Mouse (Mus musculus): ENCODE results near the gene Tead1.

Tead1 gene

DNA sequence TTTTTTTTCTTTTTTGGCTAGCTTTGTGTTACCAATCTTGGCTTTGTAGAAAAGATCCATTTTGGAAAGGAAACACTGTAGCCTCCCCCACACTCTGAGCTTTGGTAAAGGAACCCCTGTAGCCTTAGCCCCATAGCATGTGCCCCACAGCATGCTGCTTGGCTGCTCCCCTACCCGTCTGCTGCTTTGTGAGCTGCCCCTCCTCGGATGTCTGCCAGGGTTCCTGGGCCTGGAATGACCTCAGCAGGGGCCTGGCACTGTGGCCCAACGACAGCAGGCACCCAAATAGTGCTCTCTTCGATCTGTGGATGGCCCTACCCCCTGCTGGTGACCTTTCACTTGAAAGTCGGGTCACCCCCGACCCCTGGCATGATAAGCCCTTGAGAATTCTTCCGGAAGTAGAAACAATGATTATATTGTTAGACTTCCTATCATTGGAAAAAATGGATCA, 177.0 kb downstream of the Tead1 start:
- no peak for DNase-seq (ENCODE audit: low spot score in 2 of 2)

DNA sequence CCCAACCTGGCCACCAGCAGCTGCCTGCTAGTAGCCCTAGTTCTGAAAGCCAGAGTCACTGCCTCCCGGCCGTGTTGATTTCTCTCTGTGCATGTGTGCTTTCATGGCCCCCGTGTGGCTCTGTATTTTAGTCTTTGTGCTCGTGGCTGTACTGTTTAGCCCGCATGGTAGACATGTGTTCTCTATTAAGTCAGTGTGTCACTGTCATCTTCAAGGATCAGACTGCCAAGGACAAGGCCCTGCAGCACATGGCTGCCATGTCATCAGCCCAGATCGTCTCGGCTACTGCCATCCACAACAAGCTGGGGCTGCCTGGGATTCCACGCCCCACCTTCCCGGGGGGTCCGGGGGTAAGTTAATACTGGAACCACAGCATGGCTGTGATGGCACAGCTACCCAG, 177.5 kb downstream of the Tead1 start:
- no peak for DNase-seq (ENCODE audit: low spot score in 2 of 2)

DNA sequence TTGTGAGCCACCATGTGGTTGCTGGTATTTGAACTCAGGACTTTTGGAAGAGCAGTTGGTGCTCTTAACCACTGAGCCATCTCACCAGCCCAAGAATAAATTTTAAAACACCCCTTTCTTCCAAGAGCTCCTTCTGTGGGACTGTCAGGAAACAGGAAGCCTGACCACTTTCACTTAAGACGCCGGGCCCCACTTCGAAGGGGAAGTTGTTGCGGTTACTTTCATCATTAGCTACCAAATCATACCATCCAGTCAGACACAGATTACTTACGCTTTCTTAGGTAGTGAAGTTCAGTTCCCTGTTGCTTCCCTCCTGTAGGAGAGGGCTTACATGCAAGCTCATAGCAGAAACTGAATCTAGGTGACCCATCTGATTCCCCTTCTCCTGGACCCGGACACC, 180.8 kb downstream of the Tead1 start:
- no peak for DNase-seq (ENCODE audit: low spot score in 2 of 2)

DNA sequence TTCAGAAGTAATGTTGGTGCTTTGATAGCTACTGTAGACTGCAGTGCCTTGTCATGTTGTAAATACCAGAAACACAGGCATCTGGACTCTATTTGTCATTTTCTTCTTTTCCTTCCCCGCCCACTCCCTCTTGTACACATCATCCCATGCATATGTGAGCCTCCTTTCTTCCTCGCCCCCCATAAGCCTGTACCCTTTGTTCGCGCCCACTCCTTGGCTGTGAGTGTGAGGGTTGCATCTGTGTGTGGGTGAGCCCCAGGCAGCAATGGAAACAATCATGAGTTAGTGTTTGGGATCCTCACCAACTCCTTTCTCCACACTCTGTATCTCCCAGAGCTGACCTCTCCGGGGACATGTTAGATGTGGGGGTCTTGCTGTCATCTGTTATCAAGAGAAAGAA, 183.0 kb downstream of the Tead1 start:
- no peak for DNase-seq (ENCODE audit: low spot score in 2 of 2)

DNA sequence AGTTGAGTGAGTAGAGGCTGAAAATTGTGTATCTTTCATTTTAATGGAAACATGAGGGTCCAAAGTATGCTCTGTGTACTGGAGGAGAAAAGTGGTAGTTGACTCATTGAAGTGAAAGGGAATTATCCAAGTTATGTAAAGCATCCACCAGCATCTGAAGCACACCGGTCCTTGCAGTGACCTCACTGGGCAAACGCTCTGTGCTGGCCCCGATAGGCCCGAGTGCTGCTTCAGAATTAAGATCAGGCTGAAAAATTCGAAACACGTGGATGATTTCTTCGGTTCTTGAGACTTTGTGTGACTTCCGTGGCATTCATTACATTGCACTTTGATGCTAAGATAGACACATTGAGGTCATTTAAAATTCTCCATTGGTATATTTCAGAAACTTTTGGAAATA, 185.1 kb downstream of the Tead1 start:
- DNase-seq (ENCODE audit: low spot score in 2 of 2), result no peak

DNA sequence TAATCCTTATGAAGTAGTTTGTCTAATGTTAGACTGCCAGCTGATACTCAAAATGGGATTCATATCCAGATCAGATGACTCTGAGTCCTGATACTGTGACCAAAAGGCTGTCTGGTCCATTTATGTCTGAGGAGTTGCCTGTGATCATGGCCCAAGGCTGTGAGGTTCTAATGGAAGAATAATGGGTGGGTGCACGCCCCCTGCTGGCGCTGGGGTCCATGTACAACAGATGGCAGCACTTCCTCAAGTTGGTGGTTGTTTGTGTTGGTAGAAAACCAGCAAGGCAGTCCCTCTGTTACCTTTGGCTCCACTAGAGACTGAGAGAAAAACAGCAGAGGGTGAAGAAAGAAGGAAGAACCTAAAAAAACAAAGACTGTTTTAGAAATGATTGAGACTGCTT, 186.6 kb downstream of the Tead1 start:
- peak in 1 of 2 experiments; percentile 12 for DNase-seq (ENCODE audit: low spot score in 2 of 2)

DNA sequence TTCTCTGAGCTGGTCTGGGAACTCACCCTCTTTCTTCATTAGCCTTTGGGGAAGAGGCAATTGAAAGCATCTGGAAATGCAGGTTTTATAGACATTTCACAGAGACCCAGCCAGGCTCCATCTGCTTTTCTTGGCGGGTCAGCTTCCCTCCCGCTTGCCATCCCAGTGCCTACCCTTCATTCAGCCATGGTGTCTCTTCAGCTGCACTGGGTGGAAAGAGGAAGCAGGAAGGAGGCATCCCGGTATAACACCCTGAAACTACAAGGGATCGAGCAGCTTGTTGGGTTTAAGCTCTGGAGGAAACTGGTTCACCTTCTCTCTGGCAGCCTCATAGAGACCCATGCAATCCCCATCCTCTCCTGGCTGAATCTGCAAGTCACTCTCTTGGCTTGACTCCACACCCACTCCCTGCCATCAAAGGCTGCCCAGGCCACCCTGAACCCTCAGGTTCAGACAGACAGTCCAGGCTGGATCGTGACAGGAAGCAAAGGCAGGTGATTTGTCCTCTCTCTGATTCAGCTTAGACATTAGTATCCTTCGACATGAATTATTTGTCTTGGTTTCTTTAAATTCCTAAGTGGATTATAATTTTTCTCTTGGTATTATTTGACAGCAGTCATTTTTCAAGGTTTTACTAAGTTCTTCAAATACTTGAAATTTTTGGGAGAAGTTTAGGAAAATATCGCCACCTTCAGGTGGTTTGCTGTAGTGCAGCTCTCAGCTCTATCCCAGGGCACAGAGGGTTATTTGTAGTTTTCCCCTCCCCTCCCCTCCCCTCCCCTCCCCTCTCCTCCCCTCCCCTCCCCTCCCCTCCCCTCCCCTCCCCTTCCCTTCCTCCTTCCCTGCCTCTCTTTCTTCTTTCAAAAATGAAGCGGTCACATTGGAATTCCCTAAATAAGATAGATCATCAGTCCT, 189.7 kb downstream of the Tead1 start:
- no peak for DNase-seq (ENCODE audit: low spot score in 2 of 2)

DNA sequence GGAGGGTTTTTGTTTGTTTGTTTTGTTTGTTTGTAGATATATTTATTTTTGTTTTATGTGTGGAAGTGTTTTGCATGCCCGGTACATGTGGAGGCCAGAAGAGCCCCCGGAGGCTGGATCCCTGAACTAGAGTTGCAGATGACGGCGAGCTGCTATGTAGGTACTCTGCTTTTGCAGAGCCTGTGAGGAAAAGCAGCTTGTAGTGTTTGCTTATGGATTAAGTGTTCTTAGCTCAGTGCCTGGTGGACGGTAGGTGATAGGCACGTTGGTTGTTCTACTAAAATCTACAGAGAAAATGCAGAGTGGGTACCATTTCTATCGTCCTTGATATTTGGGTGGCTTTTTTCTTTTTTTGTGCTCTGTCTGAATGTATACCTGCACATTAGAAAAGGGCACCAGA, 192.6 kb downstream of the Tead1 start:
- no peak for DNase-seq (ENCODE audit: low spot score in 2 of 2)

DNA sequence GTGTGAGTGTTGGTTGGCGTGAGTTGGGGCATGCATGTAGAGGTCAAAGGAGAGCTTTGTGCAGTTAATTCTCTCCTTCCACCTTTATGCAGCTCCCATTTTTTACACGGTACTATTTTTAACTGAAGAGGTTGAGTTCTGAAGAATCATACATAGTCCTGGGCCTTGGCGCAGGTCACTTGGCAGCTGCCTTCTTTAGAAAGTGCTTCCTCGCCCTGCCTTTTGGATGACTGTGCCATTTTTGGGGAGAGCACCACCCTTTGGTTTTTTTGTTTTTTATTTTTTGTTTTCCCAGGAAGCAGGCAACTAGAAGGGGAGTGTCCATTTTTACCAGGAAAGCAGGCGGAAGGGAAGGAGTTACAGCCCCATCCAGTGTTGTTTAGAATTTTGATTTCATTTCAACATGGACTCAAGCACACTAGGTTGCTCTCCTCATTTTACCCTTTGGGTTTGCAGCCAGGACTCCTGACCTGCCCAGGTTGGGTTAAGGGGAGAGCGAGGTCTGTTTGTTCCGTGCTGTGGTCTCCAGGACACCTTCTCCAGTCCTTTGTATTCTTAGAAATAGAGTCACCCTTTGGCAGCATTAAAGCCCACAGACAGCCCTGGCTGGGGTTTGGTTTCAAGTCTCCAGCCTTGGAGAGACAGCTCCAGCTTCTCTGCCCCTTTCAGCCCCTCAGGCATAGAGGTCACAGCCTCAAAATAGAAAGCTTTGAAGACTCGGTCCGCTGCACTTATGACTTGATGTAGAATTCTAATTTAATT, 193.5 kb downstream of the Tead1 start:
- no peak for DNase-seq (ENCODE audit: low spot score in 2 of 2)

DNA sequence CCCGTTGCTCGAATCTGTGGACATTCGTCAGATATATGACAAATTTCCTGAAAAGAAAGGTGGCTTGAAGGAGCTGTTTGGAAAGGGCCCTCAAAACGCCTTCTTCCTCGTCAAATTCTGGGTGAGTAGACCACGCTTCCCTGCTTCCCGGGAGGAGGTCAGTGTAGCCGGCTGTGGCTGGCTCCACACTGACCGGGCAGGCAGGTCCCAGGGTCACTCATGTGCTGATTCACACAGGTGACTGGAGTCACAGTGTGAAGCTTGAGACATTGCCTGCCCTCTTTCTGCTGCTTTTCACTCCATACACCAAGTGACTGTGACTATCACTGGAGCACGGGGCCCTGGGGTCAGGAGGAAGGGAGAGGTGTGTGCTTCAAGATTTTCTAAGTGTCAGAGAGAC, 197.0 kb downstream of the Tead1 start:
- no peak for DNase-seq (ENCODE audit: low spot score in 2 of 2)

DNA sequence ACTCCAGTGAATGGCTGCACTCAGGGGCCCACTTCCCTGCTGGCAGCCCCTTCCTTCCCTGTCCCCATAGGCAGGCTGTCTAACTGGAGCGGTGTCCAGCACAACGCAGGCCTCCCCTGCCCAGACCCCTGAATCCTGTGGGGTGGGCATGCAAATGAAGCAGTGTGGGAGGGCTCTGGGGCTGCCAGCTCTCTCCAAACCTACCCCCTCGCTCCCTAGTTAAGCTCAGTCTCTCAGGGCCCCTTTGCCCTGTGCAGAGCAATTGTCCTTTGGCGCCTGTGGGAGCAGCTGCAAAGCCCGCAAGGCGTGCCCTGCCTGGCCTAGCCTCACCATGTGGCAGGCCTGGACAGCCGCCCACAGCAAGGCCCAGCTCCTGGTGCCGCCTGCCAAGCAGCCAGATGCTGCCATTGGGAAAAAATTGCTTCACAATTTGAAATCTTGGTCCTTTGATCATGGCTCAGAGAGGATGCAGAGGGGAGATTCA, 204.7 kb downstream of the Tead1 start:
- DNase-seq (ENCODE audit: low spot score in 2 of 2), result no peak

DNA sequence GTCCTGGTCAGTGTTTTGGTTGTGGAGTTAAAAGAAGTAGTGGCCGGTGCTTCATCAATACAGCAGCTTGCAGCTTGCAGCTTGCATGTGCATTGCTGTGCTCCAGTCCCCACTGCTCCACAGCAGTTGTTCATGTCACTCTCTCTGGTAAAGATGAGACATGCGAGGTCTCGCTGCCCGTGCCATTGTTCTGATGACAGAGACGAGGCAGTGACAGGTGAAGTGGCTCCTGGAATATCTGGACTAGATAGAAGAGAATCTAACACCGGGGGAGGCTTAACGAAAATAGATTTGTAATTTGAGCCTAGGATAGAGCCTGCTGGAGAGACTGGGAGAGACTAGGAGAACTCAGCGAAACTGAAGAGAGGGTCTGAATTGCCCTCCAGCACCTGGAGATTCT, 206.4 kb downstream of the Tead1 start:
- no peak for DNase-seq (ENCODE audit: low spot score in 2 of 2)

DNA sequence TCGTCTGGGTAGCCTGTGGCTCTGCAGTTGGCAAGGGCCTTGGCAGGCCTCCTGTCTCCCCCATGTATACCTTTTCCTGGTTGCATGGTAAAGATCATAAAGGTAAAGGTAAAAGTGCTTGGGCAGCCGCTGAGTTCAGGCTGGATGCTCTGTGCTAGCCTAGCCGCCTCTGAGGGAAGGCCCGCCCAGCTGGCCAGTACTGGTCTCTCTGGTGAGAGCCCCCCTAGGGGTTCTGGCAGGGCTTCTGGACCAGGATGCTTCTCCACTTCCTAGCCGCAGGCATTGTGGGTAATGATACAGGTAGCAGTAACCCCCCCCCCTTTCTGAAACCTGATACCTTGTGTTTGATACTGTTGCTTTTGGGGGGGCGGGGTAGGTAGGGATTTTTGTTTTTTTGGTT, 212.8 kb downstream of the Tead1 start:
- no peak for DNase-seq (ENCODE audit: low spot score in 2 of 2)

DNA sequence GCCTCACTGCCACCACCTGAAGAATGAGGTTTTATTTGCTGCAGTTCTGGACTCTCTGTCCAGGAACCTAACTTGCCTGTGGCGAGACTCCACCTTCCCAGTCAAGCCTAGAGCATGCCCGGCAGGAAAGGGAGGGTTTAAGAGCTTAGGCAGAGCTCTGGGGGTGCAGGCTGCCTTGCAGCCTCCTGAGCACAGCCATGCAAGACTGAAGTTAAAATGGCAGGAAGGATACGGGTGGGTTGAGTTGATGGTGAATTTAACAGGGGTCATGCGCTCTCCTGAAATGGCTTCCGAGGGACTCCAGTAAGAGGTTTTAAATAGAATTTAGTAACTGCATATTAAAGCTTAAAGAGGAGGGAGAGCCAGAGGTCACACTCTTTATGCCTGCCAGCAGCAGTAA, 213.5 kb downstream of the Tead1 start:
- no peak for DNase-seq (ENCODE audit: low spot score in 2 of 2)

DNA sequence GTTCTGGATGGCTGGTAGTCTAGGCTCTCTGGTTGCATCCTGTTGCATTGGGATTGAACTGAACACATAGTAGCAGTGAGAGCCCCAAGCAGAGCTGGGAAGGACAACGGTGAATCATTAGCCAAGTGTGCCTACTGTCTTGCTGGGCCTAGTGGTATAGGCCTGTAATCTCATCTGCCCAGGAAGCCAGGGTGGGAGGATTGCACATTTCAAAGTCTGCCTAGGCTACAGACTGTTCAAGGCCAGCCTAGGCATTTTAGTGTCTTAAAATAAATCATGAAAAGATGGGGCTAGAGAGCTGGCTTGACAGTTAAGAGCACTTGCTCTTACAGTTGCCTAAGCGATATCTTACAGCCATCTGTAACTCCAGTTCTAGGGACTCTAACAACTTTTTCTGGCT, 217.2 kb downstream of the Tead1 start:
- DNase-seq (ENCODE audit: low spot score in 2 of 2), result no peak

DNA sequence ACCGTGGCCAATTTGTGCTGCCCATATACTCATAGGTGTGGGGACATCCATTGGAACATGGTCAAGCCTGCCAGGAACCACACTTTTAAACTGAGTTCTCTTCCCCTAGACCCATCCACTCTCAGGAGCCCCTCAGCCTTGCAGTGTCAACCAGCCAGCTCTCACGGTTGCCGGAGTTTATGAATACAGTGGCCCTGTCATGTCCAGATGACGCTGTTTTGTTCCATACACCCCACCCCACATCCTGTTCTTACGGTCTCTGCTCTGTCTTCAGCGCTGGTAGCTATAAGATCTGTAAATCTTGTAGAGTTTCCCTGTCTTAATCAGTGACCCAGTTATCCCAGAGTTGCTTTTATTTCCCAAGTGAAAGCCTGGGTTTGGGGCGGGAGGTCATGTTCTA, 222.6 kb downstream of the Tead1 start:
- DNase-seq (ENCODE audit: low spot score in 2 of 2), result no peak

DNA sequence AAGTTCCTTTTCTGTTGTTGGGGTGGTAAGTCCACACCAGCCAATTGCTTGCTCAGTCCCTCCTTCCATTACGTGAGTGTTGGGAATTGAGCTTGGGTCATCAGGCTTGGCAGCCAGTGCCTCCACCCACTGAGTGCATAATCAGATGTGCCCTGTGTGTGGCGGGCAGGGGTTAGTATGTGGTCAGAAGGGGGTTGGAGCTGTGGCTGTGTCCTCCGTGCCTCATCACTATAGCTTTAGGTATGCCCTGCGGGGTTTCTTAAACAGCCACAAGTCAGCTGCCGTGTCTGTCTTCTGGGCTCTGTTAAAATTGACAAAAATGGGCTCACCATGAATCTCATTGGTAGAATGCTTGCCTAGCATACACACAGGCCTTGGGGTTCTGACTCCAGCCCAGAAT, 227.7 kb downstream of the Tead1 start:
- no peak for DNase-seq (ENCODE audit: low spot score in 2 of 2)

DNA sequence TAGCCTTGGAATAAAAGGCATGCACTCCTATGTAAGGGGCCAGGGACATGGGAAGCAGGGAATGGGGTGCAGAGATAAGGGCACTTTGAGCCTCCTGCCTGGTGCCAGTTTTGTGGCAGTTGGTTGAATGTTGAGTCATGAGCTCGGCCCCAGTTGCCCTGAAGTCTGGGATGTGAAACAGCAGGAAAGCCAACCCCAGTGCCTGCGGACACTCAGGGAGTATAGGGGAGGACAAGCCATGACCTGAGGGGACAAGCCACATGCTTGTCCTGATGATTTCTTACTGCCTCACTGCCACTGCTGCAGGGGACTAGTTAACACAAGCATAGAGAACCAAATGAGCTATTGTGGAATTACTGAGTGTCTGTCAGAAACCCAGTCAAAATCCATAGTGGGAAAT, 228.3 kb downstream of the Tead1 start:
- no peak for DNase-seq (ENCODE audit: low spot score in 2 of 2)

DNA sequence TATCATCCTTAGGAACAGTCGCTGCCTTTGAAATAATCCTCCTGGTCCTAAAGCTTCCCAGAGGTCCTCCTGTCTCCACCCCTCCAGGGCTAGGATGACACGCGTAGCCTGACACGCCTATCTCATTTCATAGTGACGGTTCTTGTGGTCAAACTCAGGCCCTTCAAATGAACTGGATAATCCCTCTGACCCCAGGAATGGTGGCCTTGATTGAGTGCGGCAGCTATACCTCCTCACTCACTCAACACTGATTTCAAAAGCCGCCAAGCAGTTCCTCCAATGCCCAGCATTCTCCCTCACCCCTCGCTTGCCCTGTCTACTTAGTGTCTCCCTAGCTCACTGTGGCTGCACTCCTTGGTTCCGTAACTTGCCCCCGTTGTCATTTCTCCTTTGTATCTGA, 230.0 kb downstream of the Tead1 start:
- no peak for DNase-seq (ENCODE audit: low spot score in 2 of 2)

DNA sequence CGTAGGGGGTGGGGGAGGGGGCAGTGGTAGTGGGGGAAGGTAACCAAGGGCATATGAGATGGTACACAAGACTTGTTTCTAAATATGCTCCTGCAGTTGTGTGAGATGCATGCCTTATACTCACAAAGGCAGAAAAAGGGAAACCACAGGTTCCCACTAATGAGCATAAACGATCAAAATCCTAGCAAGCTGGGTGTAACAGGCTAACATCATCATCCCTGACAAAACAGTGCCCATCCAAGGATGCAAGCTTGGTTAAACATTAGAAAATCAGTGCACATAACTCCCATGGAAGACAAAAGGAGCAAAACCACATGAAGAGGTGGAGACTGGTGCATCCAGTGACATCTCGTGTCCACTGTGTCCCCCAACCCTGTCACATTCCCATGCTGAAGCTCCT, 233.9 kb downstream of the Tead1 start:
- DNase-seq (ENCODE audit: low spot score in 2 of 2), result no peak

DNA sequence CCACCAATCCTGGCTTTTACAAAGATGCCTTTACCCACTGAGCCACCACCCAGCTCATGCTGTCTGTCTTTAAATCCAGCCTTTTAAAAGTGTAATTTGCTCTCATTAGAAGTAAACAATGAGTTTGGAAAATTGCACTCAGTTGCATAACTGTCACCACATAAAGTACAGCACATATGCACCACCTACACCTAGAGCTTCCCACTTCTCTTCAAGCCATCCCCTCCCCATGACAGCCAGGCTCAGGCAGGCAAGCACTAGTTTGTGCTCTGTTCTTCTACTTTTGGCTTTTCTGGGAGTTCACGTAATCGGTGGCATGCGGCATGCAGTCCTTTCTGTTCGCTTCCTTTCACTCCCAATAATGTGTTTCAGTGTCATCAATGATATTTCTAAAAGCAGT, 236.5 kb downstream of the Tead1 start:
- DNase-seq (ENCODE audit: low spot score in 2 of 2), result no peak

DNA sequence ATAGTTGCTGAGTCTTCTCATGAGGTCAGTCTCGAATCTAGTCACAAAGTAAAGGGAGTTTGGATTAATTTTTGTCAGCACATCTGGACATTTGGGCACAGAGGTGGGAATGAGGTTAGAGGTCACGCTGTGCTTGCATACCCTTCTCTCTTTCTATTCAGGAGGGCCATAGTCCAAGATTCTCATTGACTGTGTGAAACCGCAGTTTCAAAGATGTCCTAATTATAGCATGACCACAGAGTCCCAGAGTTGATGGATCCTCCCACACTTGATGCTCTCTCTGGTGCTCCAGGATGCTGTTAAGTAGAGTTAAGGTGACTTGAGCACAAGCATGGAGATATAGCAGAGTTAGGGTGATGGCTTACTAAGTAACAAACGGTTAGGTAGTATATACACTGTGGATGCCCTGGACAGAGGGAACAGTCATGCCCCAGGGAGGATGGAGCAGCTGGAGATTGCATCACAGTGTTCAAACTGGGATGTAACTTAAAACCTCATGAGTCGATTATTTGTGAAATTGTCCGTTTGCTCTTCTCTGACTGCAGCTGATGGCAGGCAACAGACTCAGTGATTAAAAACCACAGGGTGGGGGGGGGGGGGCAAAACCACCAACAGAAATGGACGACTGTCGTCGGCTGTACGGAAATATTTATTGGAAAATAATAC, 238.6 kb downstream of the Tead1 start:
- DNase-seq (ENCODE audit: low spot score in 2 of 2), result no peak
